29 mouse cellular contexts compared by ENCODE assay signal in genomic region chr7:137488391-137488790, GRCm38 (mm10). TPM values are rescaled to one million over a fixed set of nuclear protein-coding genes. Genes with fewer than 3 reads are reported as not detected.
A peak's percentile ranks its signal among the peaks of the same experiment; 100 is the strongest.
DNase-seq lines count a peak whose midpoint lies in the region; ATAC-seq and TF ChIP-seq lines count a peak whose summit lies in the region.
"Had no signal": no experiment of that assay in that cellular context is flagged by ENCODE, and none has a peak within 500 bp of the region (broad histone marks: within the 10 kb centered on the region; RNA-seq: fewer than 3 reads in every experiment).

No protein-coding gene starts in this region.

- no peak overlapping the region for H3K27ac ChIP-seq in forebrain, postnatal 0 days (ENCODE audit: low read depth, low read length)
- H3K27ac ChIP-seq in forebrain, embryonic 16.5 days (ENCODE audit: low read length): no peak overlapping the region
- H3K27ac ChIP-seq: embryonic facial prominence, embryonic 12.5 days; hindbrain, embryonic 12.5 days; liver, embryonic 14.5 days; macrophage; neural tube, embryonic 15.5 days had no signal

- no peaks in the 10 kb centered on the region for H3K9me3 ChIP-seq in forebrain, postnatal 0 days (ENCODE audit: low read length)
- H3K9me3 ChIP-seq in forebrain, embryonic 16.5 days (ENCODE audit: control insufficient read depth, low read length): no peaks in the 10 kb centered on the region
- H3K9me3 ChIP-seq: embryonic facial prominence, embryonic 12.5 days; hindbrain, embryonic 12.5 days; neural tube, embryonic 15.5 days had no signal

- no peaks in the 10 kb centered on the region for H3K27me3 ChIP-seq in forebrain, postnatal 0 days (ENCODE audit: insufficient read depth, low read length)
- no peaks in the 10 kb centered on the region for H3K27me3 ChIP-seq in forebrain, embryonic 16.5 days (replicated peaks; ENCODE audit: control insufficient read depth, insufficient read depth, low read length)
- H3K27me3 ChIP-seq: hindbrain, embryonic 12.5 days; neural tube, embryonic 15.5 days had no signal

- H3K36me3 ChIP-seq in forebrain, postnatal 0 days (ENCODE audit: insufficient read depth): no peaks in the 10 kb centered on the region
- H3K36me3 ChIP-seq in forebrain, embryonic 16.5 days (ENCODE audit: control insufficient read depth, insufficient read depth): no peaks in the 10 kb centered on the region
- H3K36me3 ChIP-seq: embryonic facial prominence, embryonic 12.5 days; hindbrain, embryonic 12.5 days; neural tube, embryonic 15.5 days had no signal

- H3K4me3 ChIP-seq in forebrain, postnatal 0 days (ENCODE audit: low read depth, low read length): no peak overlapping the region
- H3K4me3 ChIP-seq in forebrain, embryonic 16.5 days (replicated peaks; ENCODE audit: low read length): no peak overlapping the region
- H3K4me3 ChIP-seq: embryonic facial prominence, embryonic 12.5 days; hindbrain, embryonic 12.5 days; neural tube, embryonic 15.5 days had no signal

- no peak overlapping the region for H3K4me2 ChIP-seq in forebrain, postnatal 0 days (ENCODE audit: low read depth)
- no peak overlapping the region for H3K4me2 ChIP-seq in forebrain, embryonic 16.5 days (ENCODE audit: low read length)
- H3K4me2 ChIP-seq: embryonic facial prominence, embryonic 12.5 days; heart, embryonic 11.5 days; hindbrain, embryonic 12.5 days; neural tube, embryonic 15.5 days had no signal

- no peak for TF ChIP-seq CTCF in forebrain, postnatal 0 days (IDR thresholded peaks at IDR 0.05; ENCODE audit: low read depth)

- whole genome bisulfite sequencing in forebrain, postnatal 0 days: 68% methylated on average over 5 of the region's 5 CpGs
- 69% methylated on average over 5 of the region's 5 CpGs for WGBS in forebrain, embryonic 16.5 days

- H3K4me1 ChIP-seq in forebrain, postnatal 0 days (ENCODE audit: insufficient read depth): no peaks in the 10 kb centered on the region
- H3K4me1 ChIP-seq in forebrain, embryonic 16.5 days (replicated peaks; ENCODE audit: control insufficient read depth, insufficient read depth, low read length): peaks cover 6% of the 10 kb centered on the region; the same call in 1 of the 2 replicates
- H3K4me1 ChIP-seq: embryonic facial prominence, embryonic 12.5 days; hindbrain, embryonic 12.5 days had no signal

- ATAC-seq in forebrain, postnatal 0 days: peak; percentile 32
- ATAC-seq in forebrain, embryonic 16.5 days: no peak
- ATAC-seq: intestine, postnatal 0 days had no signal

- H3K9ac ChIP-seq in forebrain, postnatal 0 days: no peak overlapping the region
- no peak overlapping the region for H3K9ac ChIP-seq in forebrain, embryonic 16.5 days (replicated peaks; ENCODE audit: low read depth, low read length)
- H3K9ac ChIP-seq: embryonic facial prominence, embryonic 12.5 days; hindbrain, embryonic 12.5 days; liver, embryonic 14.5 days; neural tube, embryonic 15.5 days had no signal

- DNase-seq in forebrain, postnatal 0 days: peak; percentile 31
- DNase-seq in 3134 (ENCODE audit: extremely low read depth, insufficient read length, low spot score) (peak; percentile 13), adipocyte (ENCODE audit: low spot score) (peak; percentile 19)
- peak; percentile 47 for DNase-seq in gastrocnemius, postnatal 10 days
- DNase-seq in spleen, postnatal 10 days (ENCODE audit: low spot score in 2 of 2): no peak
- DNase-seq in embryo, embryonic 11 days: no peak
- DNase-seq in kidney, postnatal 36 days: no peak
- DNase-seq: adrenal gland, postnatal 14 days; B cell, adult 2 months; cerebellum, adult 18-20 months; cerebellum, postnatal 36 days; heart, adult 18-20 months; heart, postnatal 36 days; kidney, postnatal 4 days; layer of hippocampus, postnatal 36 days; liver; lung, adult 2 months; lung, postnatal 10 days; midbrain, embryonic 14.5 days; right cerebral cortex, postnatal 25 days; thymus, postnatal 4 days had no signal

RNA-seq across cellular contexts. Expression of gene Glrx3, which starts 51.0 kb away (rescaled TPM):
- total RNA-seq in forebrain, postnatal 0 days (2014; rRNA removed): 158 and 207 TPM in 2 replicates
- polyA plus RNA-seq in forebrain, postnatal 0 days (2015; fragmentation: Nextera tagmentation; extraction: Ambion mirVana): 233 and 282 TPM in 2 replicates
- polyA plus RNA-seq in forebrain, embryonic 16.5 days (2015; fragmentation: Nextera tagmentation; extraction: Ambion mirVana): 253 and 278 TPM in 2 replicates
- 10 to 100 TPM; 90.2 to 93.9 TPM for total RNA-seq in gastrocnemius, postnatal 10 days (2021)

Comparison
In these comparisons a context has a peak if more than half of its experiments do, and no peak if none do; other contexts are left out.
1. DNase-seq: peak in forebrain, postnatal 0 days (single experiment), 3134 (single experiment), adipocyte (single experiment) and gastrocnemius, postnatal 10 days (single experiment); none in spleen, postnatal 10 days (0 of 2), embryo, embryonic 11 days (single experiment) and kidney, postnatal 36 days (0 of 2).